Mouse (Mus musculus) CH12.LX (cell line): ENCODE measurements at regions not wholly inside any gene's neighbourhood (a gene's known extent, or its start where the extent isn't known, plus 50 kb on each side); places are given as distances from the start of the nearest gene placed in this dataset.
A peak's percentile ranks its signal among the peaks of the same experiment; 100 is the strongest.

Experiments
- DNase-seq: peaks from one replicate; pipeline ENCODE4 v3.0.0-alpha.2; 2013; ENCODE audit errors: extremely low read depth
- H3K27ac ChIP-seq: 2 replicates; pipeline ENCODE4 v1.5.1; 2012; ENCODE audit warnings: low read depth, mild to moderate bottlenecking, control low read depth, moderate library complexity; ENCODE audit not compliant: insufficient read depth
- H3K27me3 ChIP-seq: replicated peaks from 2 replicates; pipeline ENCODE3; 2012; ENCODE audit warnings: inconsistent platforms
- H3K36me3 ChIP-seq, 2 experiments: replicated peaks in 1 of 2; 2 replicates each; pipeline versions ENCODE3 to v1.6.1; 2012; ENCODE audit warnings: inconsistent platforms in 1 of 2, low read length in 1 of 2, mild to moderate bottlenecking in 1 of 2, mixed read lengths in 1 of 2, moderate library complexity in 1 of 2; ENCODE audit not compliant: control insufficient read depth in 1 of 2, insufficient read depth in 1 of 2
- H3K4me1 ChIP-seq, 2 experiments: 2 replicates each; pipeline ENCODE4 v1.6.1; 2012; ENCODE audit warnings: inconsistent platforms in 1 of 2, moderate library complexity in 1 of 2; ENCODE audit not compliant: insufficient read depth in 2 of 2, control insufficient read depth in 1 of 2
- H3K4me2 ChIP-seq: 2 replicates; pipeline ENCODE4 v1.6.1; 2012; ENCODE audit warnings: low read depth, mild to moderate bottlenecking, control low read depth; ENCODE audit not compliant: poor library complexity, insufficient read depth, severe bottlenecking
- H3K4me3 ChIP-seq, 3 experiments: fragments of 150-350 bp in 1 of 3; sonication (generic) in 1 of 3; replicated peaks in 1 of 3; 2 replicates each; pipeline versions ENCODE3 to v1.5.1; 2011 to 2012; ENCODE audit warnings: low read depth in 2 of 3, low read length in 2 of 3, mild to moderate bottlenecking in 2 of 3, moderate library complexity in 2 of 3, control low read depth in 1 of 3, improper control_type of control experiment in 1 of 3, inconsistent platforms in 1 of 3, mixed read lengths in 1 of 3; ENCODE audit not compliant: poor library complexity in 1 of 3
- H3K79me2 ChIP-seq: replicated peaks from 2 replicates; pipeline ENCODE4 v1.6.1; 2012; ENCODE audit warnings: mild to moderate bottlenecking, moderate library complexity; ENCODE audit not compliant: control insufficient read depth, poor library complexity, insufficient read depth, severe bottlenecking; ENCODE audit errors: extremely low read depth
- H3K9ac ChIP-seq: 2 replicates; pipeline ENCODE4 v1.6.1; 2012; ENCODE audit warnings: low read depth, mild to moderate bottlenecking, control low read depth, moderate library complexity; ENCODE audit not compliant: insufficient read depth
- H3K9me3 ChIP-seq: replicated peaks from 2 replicates; pipeline ENCODE3; 2012; ENCODE audit warnings: low read length, inconsistent platforms, mixed read lengths
- BHLHE40 ChIP-seq: IDR thresholded peaks from 2 replicates; pipeline ENCODE4 v1.6.1; 2011; ENCODE audit warnings: mild to moderate bottlenecking, low read depth, low read length, improper control_type of control experiment
- CHD1 ChIP-seq: IDR thresholded peaks from 2 replicates; pipeline ENCODE4 v1.6.1; 2012; ENCODE audit warnings: low read depth, low read length, improper control_type of control experiment, inconsistent platforms
- CTCF ChIP-seq, 2 experiments: IDR thresholded peaks in 1 of 2; conservative IDR thresholded peaks in 1 of 2; 2 replicates each; pipeline ENCODE4 v1.5.1; 2011 to 2012; ENCODE audit warnings: low read depth in 2 of 2, low read length in 2 of 2, improper control_type of control experiment in 1 of 2, inconsistent platforms in 1 of 2, mild to moderate bottlenecking in 1 of 2, moderate library complexity in 1 of 2
- IRF4 ChIP-seq: IDR thresholded peaks from 2 replicates; pipeline ENCODE4 v1.6.1; 2014; ENCODE audit warnings: low read depth, mild to moderate bottlenecking, inconsistent platforms, low read length, improper control_type of control experiment
- JUN ChIP-seq: IDR thresholded peaks from 2 replicates; pipeline ENCODE4 v1.6.1; 2011; ENCODE audit warnings: low read depth, mild to moderate bottlenecking, low read length, improper control_type of control experiment, moderate library complexity; ENCODE audit not compliant: insufficient read depth
- MEF2A ChIP-seq: IDR thresholded peaks from 2 replicates; pipeline ENCODE4 v1.6.1; 2014; ENCODE audit warnings: low read depth, mild to moderate bottlenecking, inconsistent platforms, low read length, improper control_type of control experiment, borderline replicate concordance
- NELFE ChIP-seq: IDR thresholded peaks from 2 replicates; pipeline ENCODE4 v1.6.1; 2011; ENCODE audit warnings: low read depth, low read length, improper control_type of control experiment
- NRF1 ChIP-seq: IDR thresholded peaks from 2 replicates; pipeline ENCODE4 v1.6.1; 2014; ENCODE audit warnings: low read depth, mild to moderate bottlenecking, inconsistent platforms, low read length, improper control_type of control experiment, moderate library complexity
- RCOR1 ChIP-seq: conservative IDR thresholded peaks from 2 replicates; pipeline ENCODE4 v1.6.1; 2012; ENCODE audit warnings: low read depth, mild to moderate bottlenecking, inconsistent platforms, low read length, improper control_type of control experiment
- TBP ChIP-seq: conservative IDR thresholded peaks from 2 replicates; pipeline ENCODE4 v1.6.1; 2011; ENCODE audit warnings: low read depth, low read length, improper control_type of control experiment
- USF1 ChIP-seq: IDR thresholded peaks from 2 replicates; pipeline ENCODE4 v1.6.1; 2014; ENCODE audit warnings: low read depth, mild to moderate bottlenecking, inconsistent platforms, low read length, improper control_type of control experiment
- USF2 ChIP-seq: conservative IDR thresholded peaks from 2 replicates; pipeline ENCODE4 v1.6.1; 2011; ENCODE audit warnings: low read depth, low read length, improper control_type of control experiment
- ZKSCAN1 ChIP-seq: IDR thresholded peaks from 2 replicates; pipeline ENCODE4 v1.6.1; 2012; ENCODE audit warnings: low read depth, inconsistent platforms, low read length, improper control_type of control experiment, borderline replicate concordance
- ZNF384 ChIP-seq: IDR thresholded peaks from 2 replicates; pipeline ENCODE4 v1.6.1; 2012; ENCODE audit warnings: low read depth, low read length, improper control_type of control experiment, inconsistent platforms
- dilution Hi-C: fragments of 300-500 bp; cut with MboI; formaldehyde crosslinking; loops from 2 replicates; pipeline ENCODE4 v1.14.3; 2020; ENCODE audit warnings: low sequenced_read_pairs; ENCODE audit not compliant: extremely low pct_unique_long_range_greater_than_20kb, extremely low pct_ligation_motif_present
- in situ Hi-C: fragments of 300-500 bp; cut with MboI; formaldehyde crosslinking; loops from 3 replicates; pipeline ENCODE4 v1.14.3; 2019; ENCODE audit warnings: low sequenced_read_pairs, low pct_ligation_motif_present, low pct_unique_long_range_greater_than_20kb, mixed read lengths

DNA sequence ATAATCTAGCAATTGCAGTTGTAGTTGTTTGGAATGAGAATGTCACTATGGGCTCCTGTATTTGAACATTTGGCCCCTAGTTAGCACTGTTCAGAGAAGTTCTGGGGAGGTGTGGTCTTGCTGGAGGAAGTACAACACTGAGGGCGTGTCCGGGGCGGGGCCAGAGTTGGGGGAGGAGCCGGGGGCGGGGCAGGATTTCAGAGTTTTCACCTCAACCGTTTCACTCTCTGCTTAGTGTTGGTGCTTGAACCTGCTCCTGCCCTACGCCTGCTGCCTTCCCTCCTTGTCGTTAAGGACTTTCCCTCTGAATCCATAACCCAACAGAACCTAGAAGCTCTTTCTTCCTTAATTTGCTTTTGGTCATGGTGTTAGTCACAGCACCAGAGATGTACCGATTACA lies 121.5 kb downstream of the Gm10131 start:
- DNase-seq: peak; percentile 49
- H3K27me3 ChIP-seq: peaks cover 1% of the 10 kb centered on the region
- no peak overlapping the region for H3K9ac ChIP-seq
- no peaks in the 10 kb centered on the region for H3K79me2 ChIP-seq
- no peak for TF ChIP-seq ZKSCAN1
- TF ChIP-seq ZNF384: no peak
- TF ChIP-seq NRF1: no peak
- no peak for TF ChIP-seq TBP
- TF ChIP-seq BHLHE40: no peak
- no peak for TF ChIP-seq NELFE
- TF ChIP-seq CHD1: no peak
- TF ChIP-seq CTCF (conservative IDR thresholded peaks at IDR 0.05 in 1 of 2, IDR thresholded peaks at IDR 0.05 in 1 of 2; ENCODE audit: low read depth in 2 of 2, low read length in 2 of 2): no peak
- no peak for TF ChIP-seq RCOR1
- TF ChIP-seq MEF2A: no peak
- dilution Hi-C loops: no loop called here
- in situ Hi-C loops: no loop called here
- no peaks in the 10 kb centered on the region for H3K36me3 ChIP-seq
- no peaks in the 10 kb centered on the region for H3K9me3 ChIP-seq
- no peak overlapping the region for H3K4me2 ChIP-seq
- H3K4me3 ChIP-seq: no peak overlapping the region
- no peak overlapping the region for H3K27ac ChIP-seq
- peaks cover 0 to 15% of the 10 kb centered on the region in 2 experiments; a peak in 2 of 4 replicates for H3K4me1 ChIP-seq

DNA sequence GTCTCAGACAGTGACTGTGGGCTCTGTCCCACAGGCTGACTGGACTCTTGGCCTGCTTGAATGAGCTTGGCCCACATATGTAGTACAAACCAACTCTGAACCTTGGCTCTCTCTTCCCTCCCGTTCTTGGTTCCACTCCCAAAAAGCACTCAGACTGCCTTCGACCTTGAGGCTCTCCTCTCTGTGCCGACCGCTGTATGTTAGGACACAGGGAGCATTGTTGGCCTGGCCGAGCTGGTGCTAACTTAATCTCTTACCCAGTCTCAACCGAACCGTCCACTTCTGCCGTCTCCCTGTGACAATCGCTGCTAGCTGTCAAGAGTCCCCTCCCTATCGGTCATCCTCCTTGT lies 123.8 kb downstream of the Gm10131 start:
- H3K27me3 ChIP-seq: no peaks in the 10 kb centered on the region
- no peak overlapping the region for H3K4me3 ChIP-seq
- H3K27ac ChIP-seq: no peak overlapping the region
- DNase-seq: no peak
- H3K4me1 ChIP-seq: peaks cover 0 to 16% of the 10 kb centered on the region in 2 experiments; a peak in 2 of 4 replicates
- no peaks in the 10 kb centered on the region for H3K79me2 ChIP-seq
- in situ Hi-C loops: no loop called here
- no peaks in the 10 kb centered on the region for H3K36me3 ChIP-seq
- H3K9me3 ChIP-seq: no peaks in the 10 kb centered on the region
- TF ChIP-seq JUN: no peak
- dilution Hi-C loops: no loop called here
- H3K4me2 ChIP-seq: no peak overlapping the region
- H3K9ac ChIP-seq: no peak overlapping the region

DNA sequence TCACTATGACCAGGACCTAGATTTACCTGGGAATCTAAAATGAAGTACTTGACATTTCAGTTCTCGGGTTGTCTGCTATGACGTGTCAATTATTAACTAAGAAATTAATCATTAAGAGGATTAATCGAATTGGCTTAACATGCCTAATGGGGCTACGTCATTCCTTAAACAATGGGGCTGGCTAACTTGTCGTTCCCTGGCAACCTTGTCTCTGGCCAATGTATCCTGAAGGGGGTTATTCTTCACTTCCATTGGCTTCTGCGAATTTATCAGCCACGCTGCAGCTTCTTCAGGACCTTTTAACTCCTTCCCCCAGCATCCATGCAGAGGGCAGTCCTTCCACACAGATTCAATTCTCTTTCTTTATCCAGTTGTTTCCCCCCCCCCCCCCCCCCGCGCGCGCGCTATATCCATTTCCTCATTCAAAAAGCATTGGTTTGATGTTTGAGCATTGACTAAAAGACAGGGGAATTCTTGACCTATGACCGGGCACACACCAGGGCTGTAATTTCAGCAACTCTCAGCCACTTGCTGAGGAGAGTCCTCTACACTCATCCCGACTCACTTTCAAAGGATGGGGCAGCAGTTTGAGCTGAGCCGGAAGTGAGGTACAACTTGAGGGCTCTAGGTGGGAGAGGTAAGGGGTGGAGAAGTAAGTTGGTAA lies 124.3 kb downstream of the Gm10131 start:
- no peaks in the 10 kb centered on the region for H3K79me2 ChIP-seq
- no peak overlapping the region for H3K4me3 ChIP-seq
- no peaks in the 10 kb centered on the region for H3K27me3 ChIP-seq
- peaks cover 0 to 16% of the 10 kb centered on the region in 2 experiments; a peak in 2 of 4 replicates for H3K4me1 ChIP-seq
- no peaks in the 10 kb centered on the region for H3K9me3 ChIP-seq
- dilution Hi-C loops (no loop called here), in situ Hi-C loops (no loop called here)
- TF ChIP-seq USF1 (no peak), USF2 (no peak), IRF4 (no peak), ZKSCAN1 (no peak)
- H3K4me2 ChIP-seq: no peak overlapping the region
- no peak overlapping the region for H3K9ac ChIP-seq
- no peak overlapping the region for H3K27ac ChIP-seq
- no peaks in the 10 kb centered on the region for H3K36me3 ChIP-seq
- DNase-seq: no peak
